Mouse (Mus musculus): Measurements from ENCODE around the gene Tedc1.

DNA sequence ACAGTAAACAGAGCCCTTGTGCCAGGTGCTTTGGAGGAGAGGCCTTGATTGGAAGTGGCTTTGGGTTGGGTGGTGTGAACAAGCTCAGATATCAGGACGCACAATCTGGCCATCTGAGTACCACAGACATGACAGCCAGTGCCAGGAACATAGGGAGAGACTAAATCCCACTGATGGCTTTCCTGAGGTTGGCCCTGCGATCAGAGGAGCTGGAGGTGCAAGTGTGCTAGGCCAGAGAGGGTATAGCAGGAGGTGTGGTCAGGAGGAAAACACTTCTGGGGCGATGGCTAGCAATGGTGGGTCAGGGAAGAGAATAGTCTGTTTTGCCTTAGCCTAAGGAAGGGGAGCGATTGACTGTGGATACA, 30.8 kb downstream of the Tedc1 start:
- TF ChIP-seq CTCF (IDR thresholded peaks at IDR 0.05), result no peak
- TF ChIP-seq EP300 (IDR thresholded peaks at IDR 0.05), result no peak

All from lung, postnatal 0 days (tissue).